Mouse (Mus musculus) forebrain, postnatal 0 days (tissue): ENCODE data around the gene Fam20a. TPM values are rescaled to one million over a fixed set of nuclear protein-coding genes. Genes with fewer than 3 reads are reported as not detected.

ENCODE experiments used
- ATAC-seq: fragments of 200-750 bp; cut with Nextera tagmentation; 2 replicates; pipeline ENCODE4 v1.8.0; 2017; ENCODE audit warnings: mild to moderate bottlenecking, moderate library complexity
- DNase-seq: peaks from one replicate; pipeline ENCODE4 v3.0.0-alpha.2; 2015
- H3K27ac ChIP-seq: fragments of 300-500 bp; sonication (generic); 2 replicates; pipeline ENCODE4 v1.5.1; 2014; ENCODE audit warnings: low read depth, mild to moderate bottlenecking, antibody characterized with exemption, low read length, moderate library complexity, mixed read lengths
- H3K27me3 ChIP-seq: fragments of 300-500 bp; sonication (generic); 2 replicates; pipeline ENCODE4 v1.6.1; 2014; ENCODE audit warnings: mild to moderate bottlenecking, low read length, mixed read lengths; ENCODE audit not compliant: insufficient read depth
- H3K36me3 ChIP-seq: fragments of 300-500 bp; sonication (generic); 2 replicates; pipeline ENCODE4 v1.6.1; 2014; ENCODE audit warnings: mild to moderate bottlenecking, moderate library complexity; ENCODE audit not compliant: insufficient read depth
- H3K4me1 ChIP-seq: fragments of 300-500 bp; sonication (generic); 2 replicates; pipeline ENCODE4 v1.6.1; 2014; ENCODE audit warnings: antibody characterized with exemption; ENCODE audit not compliant: insufficient read depth
- H3K4me2 ChIP-seq: fragments of 300-500 bp; sonication (generic); 2 replicates; pipeline ENCODE4 v1.6.1; 2014; ENCODE audit warnings: low read depth, mild to moderate bottlenecking, moderate library complexity
- H3K4me3 ChIP-seq: fragments of 300-500 bp; sonication (generic); 2 replicates; pipeline ENCODE4 v1.5.1; 2014; ENCODE audit warnings: low read depth, low read length, mixed read lengths
- H3K9ac ChIP-seq: fragments of 300-500 bp; sonication (generic); 2 replicates; pipeline ENCODE4 v1.6.1; 2014; ENCODE audit warnings: mild to moderate bottlenecking
- H3K9me3 ChIP-seq: fragments of 300-500 bp; sonication (generic); 2 replicates; pipeline ENCODE4 v1.6.1; 2016; ENCODE audit warnings: low read length
- CTCF ChIP-seq: sonication (generic); IDR thresholded peaks from 2 replicates; pipeline ENCODE4 v1.5.1; 2016; ENCODE audit warnings: antibody characterized with exemption, control low read depth, low read depth
- WGBS: fragments of 180-500 bp; shearing (Covaris S2); extraction: QIAGEN DNeasy Blood & Tissue Kit; methylation state at CpG from one replicate; pipeline ENCODE4 v1.1.7; 2014; 5-methylcytosine and 5-hydroxymethylcytosine counted together
- polyA plus RNA-seq: library from polyadenylated mRNA; unstranded; fragments of >200 nt; fragmentation: Nextera tagmentation; extraction: Ambion mirVana; gene quantifications from 2 replicates; pipeline ENCODE4 v1.2.1, GENCODE M21; 2015
- total RNA-seq: library from RNA; depleted of rRNA; stranded (reverse); fragments of >200 nt; gene quantifications from 2 replicates; pipeline ENCODE4 v1.2.3, GENCODE M21; 2014

Gene Fam20a
- total and polyA plus RNA-seq, 2 experiments from 2014 or later: 4.3 to 4.6 TPM

GRCm38 (mm10) chr11:109699784-109700183, 22.3 kb downstream of the Fam20a start:
- H3K36me3 ChIP-seq: no peaks in the 10 kb centered on the region

GRCm38 (mm10) chr11:109698740-109699139, 23.3 kb downstream of the Fam20a start:
- 89% methylated on average over 10 of the region's 10 CpGs for WGBS
- Histone ChIP-seq H3K27me3 (no peaks in the 10 kb centered on the region), H3K9me3 (no peaks in the 10 kb centered on the region), H3K9ac (no peak overlapping the region), H3K4me3 (no peak overlapping the region), H3K36me3 (no peaks in the 10 kb centered on the region), H3K27ac (no peak overlapping the region), H3K4me2 (no peak overlapping the region), H3K4me1 (no peaks in the 10 kb centered on the region)
- DNase-seq (no peak), ATAC-seq (no peak)
- no peak for TF ChIP-seq CTCF

More at GRCm38 (mm10) chr11:109699784-109700183, 22.3 kb downstream of the Fam20a start:
- Histone ChIP-seq H3K27ac (no peak overlapping the region), H3K4me3 (no peak overlapping the region), H3K27me3 (no peaks in the 10 kb centered on the region), H3K4me2 (no peak overlapping the region), H3K4me1 (0 out of 2 replicates have a peak, but pooled peaks cover 4% of the 10 kb centered on the region), H3K9me3 (no peaks in the 10 kb centered on the region), H3K9ac (no peak overlapping the region)
- no peak for ATAC-seq
- WGBS: 68% methylated on average over 2 of the region's 2 CpGs
- DNase-seq: no peak
- no peak for TF ChIP-seq CTCF

- H3K4me1 ChIP-seq: no peaks in the 10 kb centered on the region
- H3K4me2 ChIP-seq: no peak overlapping the region
- no peaks in the 10 kb centered on the region for H3K27me3 ChIP-seq
- ATAC-seq (no peak), DNase-seq (no peak)
- no peak overlapping the region for H3K9ac ChIP-seq
- H3K36me3 ChIP-seq: no peaks in the 10 kb centered on the region
- H3K9me3 ChIP-seq: no peaks in the 10 kb centered on the region
- 94% methylated on average over 5 of the region's 5 CpGs for WGBS
- H3K4me3 ChIP-seq: no peak overlapping the region
- H3K27ac ChIP-seq: no peak overlapping the region
- TF ChIP-seq CTCF: no peak
These were observed 24.9 kb downstream of the Fam20a start for GRCm38 (mm10) chr11:109697089-109697643.

- TF ChIP-seq CTCF: no peak
- WGBS: 89% methylated on average over 4 of the region's 4 CpGs
- DNase-seq: no peak
- Histone ChIP-seq H3K9ac (no peak overlapping the region), H3K4me3 (no peak overlapping the region), H3K4me1 (no peaks in the 10 kb centered on the region), H3K36me3 (no peaks in the 10 kb centered on the region), H3K27me3 (no peaks in the 10 kb centered on the region), H3K27ac (no peak overlapping the region), H3K4me2 (no peak overlapping the region), H3K9me3 (no peaks in the 10 kb centered on the region)
- no peak for ATAC-seq
These were observed 25.6 kb downstream of the Fam20a start for GRCm38 (mm10) chr11:109696519-109696918.

GRCm38 (mm10) chr11:109692737-109693136, 29.3 kb downstream of the Fam20a start:
- WGBS: 31% methylated on average over 3 of the region's 3 CpGs

GRCm38 (mm10) chr11:109689539-109689938, 32.5 kb downstream of the Fam20a start:
- Histone ChIP-seq H3K27ac (no peak overlapping the region), H3K9me3 (no peaks in the 10 kb centered on the region), H3K4me3 (no peak overlapping the region), H3K4me2 (no peak overlapping the region), H3K4me1 (no peaks in the 10 kb centered on the region), H3K36me3 (no peaks in the 10 kb centered on the region), H3K9ac (no peak overlapping the region), H3K27me3 (no peaks in the 10 kb centered on the region)
- TF ChIP-seq CTCF: no peak
- no peak for DNase-seq
- ATAC-seq: no peak
- 90% methylated on average over 4 of the region's 4 CpGs for WGBS

More at GRCm38 (mm10) chr11:109692737-109693136, 29.3 kb downstream of the Fam20a start:
- Histone ChIP-seq H3K27ac (no peak overlapping the region), H3K9me3 (no peaks in the 10 kb centered on the region), H3K4me3 (no peak overlapping the region), H3K36me3 (no peaks in the 10 kb centered on the region), H3K9ac (no peak overlapping the region), H3K4me2 (no peak overlapping the region), H3K27me3 (no peaks in the 10 kb centered on the region), H3K4me1 (no peaks in the 10 kb centered on the region)
- DNase-seq (no peak), ATAC-seq (no peak)
- no peak for TF ChIP-seq CTCF

- H3K4me1 ChIP-seq: no peaks in the 10 kb centered on the region
- H3K9ac ChIP-seq: no peak overlapping the region
- WGBS: 90% methylated on average over 6 of the region's 6 CpGs
- no peak overlapping the region for H3K27ac ChIP-seq
- DNase-seq (no peak), ATAC-seq (no peak)
- TF ChIP-seq CTCF: no peak
- H3K36me3 ChIP-seq: no peaks in the 10 kb centered on the region
- H3K9me3 ChIP-seq: no peaks in the 10 kb centered on the region
- H3K4me2 ChIP-seq: no peak overlapping the region
- H3K27me3 ChIP-seq: no peaks in the 10 kb centered on the region
- no peak overlapping the region for H3K4me3 ChIP-seq
These were observed 39.9 kb downstream of the Fam20a start for GRCm38 (mm10) chr11:109682221-109682620.

GRCm38 (mm10) chr11:109681556-109681955, 40.5 kb downstream of the Fam20a start:
- no peak for TF ChIP-seq CTCF
- 85% methylated on average over 3 of the region's 3 CpGs for WGBS
- Histone ChIP-seq H3K9me3 (no peaks in the 10 kb centered on the region), H3K4me3 (no peak overlapping the region), H3K27me3 (no peaks in the 10 kb centered on the region), H3K27ac (no peak overlapping the region), H3K4me1 (no peaks in the 10 kb centered on the region), H3K4me2 (no peak overlapping the region), H3K9ac (no peak overlapping the region), H3K36me3 (no peaks in the 10 kb centered on the region)
- ATAC-seq (no peak), DNase-seq (no peak)
